Mouse (Mus musculus) subcutaneous adipose tissue, adult 2 months (tissue): ENCODE data around the gene Retreg1. TPM values are rescaled to one million over a fixed set of nuclear protein-coding genes. Genes with fewer than 3 reads are reported as not detected.

ENCODE experiments used
- polyA plus RNA-seq: library from polyadenylated mRNA; depleted of rRNA; stranded (reverse); fragments of >200 nt; gene quantifications from 2 replicates; pipeline ENCODE4 v1.2.3, GENCODE M21; 2012; ENCODE audit warnings: low replicate concordance; rRNA removed

Gene Retreg1
- polyA plus RNA-seq, result 1.8 and 5.0 TPM in 2 replicates

GRCm38 (mm10) chr15:25843086-25843991 lies at the start of gene Retreg1:
Retreg1 (plus strand) TSS chr15:25843180.

DNA sequence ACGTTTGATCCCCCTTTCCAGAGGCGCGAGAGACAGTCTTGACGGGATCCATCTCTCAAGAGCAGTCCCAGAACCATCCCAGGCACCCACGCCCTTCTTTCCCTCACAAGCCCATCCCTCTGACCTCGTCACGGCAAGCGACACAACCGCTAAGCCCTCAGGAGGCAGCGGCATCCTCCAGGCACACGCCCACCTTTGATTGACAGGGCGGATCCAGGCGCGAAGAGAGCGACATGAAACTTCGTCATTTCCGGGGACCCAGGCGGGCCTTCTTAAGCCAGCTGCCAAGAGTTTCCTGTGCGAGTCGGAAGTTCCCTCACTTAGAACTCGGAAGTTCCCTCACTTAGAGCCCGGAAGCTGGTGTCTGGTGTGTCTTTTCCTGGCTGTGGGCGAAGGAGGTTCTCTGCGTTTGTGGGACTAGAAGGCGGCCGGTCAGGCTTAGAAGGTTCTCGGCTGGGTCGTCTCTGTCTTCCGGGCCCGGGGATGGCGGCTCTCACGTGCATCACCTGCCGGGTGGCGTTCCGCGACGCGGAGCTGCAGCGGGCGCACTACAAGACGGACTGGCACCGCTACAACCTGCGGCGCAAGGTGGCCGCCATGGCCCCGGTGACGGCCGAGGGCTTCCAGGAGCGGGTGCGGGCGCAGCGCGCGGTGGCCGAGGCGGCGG lies 141.2 kb downstream of the Retreg1 start, which contains the start of gene Zfp622:
Zfp622 (plus strand) TSS at position 300 of the 667 bp plus-strand sequence.

Other genes starting within 250 kb of the Retreg1 start
- gene Myo10, start 220.7 kb upstream of the Retreg1 start, polyA plus RNA-seq, result 34.2 and 46.3 TPM in 2 replicates
- 8.9 and 18.7 TPM in 2 replicates for gene Zfp622, start 141.2 kb downstream of the Retreg1 start, polyA plus RNA-seq